Mouse (Mus musculus) stomach, postnatal 0 days (tissue): ENCODE measurements around the gene Prkce. TPM values are rescaled to one million over a fixed set of nuclear protein-coding genes. Genes with fewer than 3 reads are reported as not detected.

ENCODE experiments used
- ATAC-seq: fragments of 200-750 bp; cut with Nextera tagmentation; 2 replicates; pipeline ENCODE4 v1.8.0; 2017; ENCODE audit not compliant: low FRiP score, low TSS enrichment
- DNase-seq: peaks from one replicate; pipeline ENCODE4 v3.0.0-alpha.2; 2016; ENCODE audit warnings: low spot score
- H3K27ac ChIP-seq: fragments of 300-500 bp; sonication (generic); replicated peaks from 2 replicates; pipeline ENCODE4 v1.5.1; 2014; ENCODE audit warnings: mild to moderate bottlenecking, control low read depth
- H3K27me3 ChIP-seq: fragments of 300-500 bp; sonication (generic); 2 replicates; pipeline ENCODE4 v1.6.1; 2014; ENCODE audit warnings: low read length; ENCODE audit not compliant: control insufficient read depth, insufficient read depth
- H3K36me3 ChIP-seq: fragments of 300-500 bp; sonication (generic); 2 replicates; pipeline ENCODE4 v1.6.1; 2014; ENCODE audit warnings: low read length, mixed read lengths; ENCODE audit not compliant: control insufficient read depth, insufficient read depth
- H3K4me1 ChIP-seq: fragments of 300-500 bp; sonication (generic); replicated peaks from 2 replicates; pipeline ENCODE4 v1.6.1; 2014; ENCODE audit warnings: antibody characterized with exemption; ENCODE audit not compliant: control insufficient read depth, insufficient read depth
- H3K4me2 ChIP-seq: fragments of 300-500 bp; sonication (generic); replicated peaks from 2 replicates; pipeline ENCODE4 v1.6.1; 2014; ENCODE audit warnings: low read depth, mild to moderate bottlenecking, control low read depth, moderate library complexity
- H3K4me3 ChIP-seq: fragments of 300-500 bp; sonication (generic); 2 replicates; pipeline ENCODE4 v1.5.1; 2014; ENCODE audit warnings: low read depth, low read length, control low read depth
- H3K9ac ChIP-seq: fragments of 300-500 bp; sonication (generic); 2 replicates; pipeline ENCODE4 v1.6.1; 2014; ENCODE audit warnings: mild to moderate bottlenecking, low read length, control low read depth, mixed read lengths
- H3K9me3 ChIP-seq: fragments of 300-500 bp; sonication (generic); 2 replicates; pipeline ENCODE4 v1.6.1; 2016; ENCODE audit warnings: low read length; ENCODE audit not compliant: control insufficient read depth
- CTCF ChIP-seq: IDR thresholded peaks from 2 replicates; pipeline ENCODE4 v1.5.1; 2016; ENCODE audit warnings: antibody characterized with exemption, low read depth, mild to moderate bottlenecking, moderate library complexity
- EP300 ChIP-seq: optimal IDR thresholded peaks from 2 replicates; pipeline ENCODE3; 2016; ENCODE audit warnings: antibody characterized with exemption
- WGBS: fragments of 180-500 bp; shearing (Covaris S2); extraction: QIAGEN DNeasy Blood & Tissue Kit; methylation state at CpG from one replicate; pipeline ENCODE4 v1.1.7; 2014; 5-methylcytosine and 5-hydroxymethylcytosine counted together
- polyA plus RNA-seq: library from polyadenylated mRNA; unstranded; fragments of >200 nt; fragmentation: Nextera tagmentation; extraction: Ambion mirVana; gene quantifications from 2 replicates; pipeline ENCODE4 v1.2.1, GENCODE M21; 2015

The Prkce gene
- polyA plus RNA-seq, 1 experiment from 2014 or later = 3.4 TPM

GRCm38 (mm10) chr17:86503208-86503897, 335.8 kb downstream of the Prkce start:
- no peak for DNase-seq
- H3K9me3 ChIP-seq = no peaks in the 10 kb centered on the region
- no peak overlapping the region for H3K4me3 ChIP-seq
- H3K4me1 ChIP-seq = 0 out of 2 replicates have a peak, but pooled peaks cover 2% of the 10 kb centered on the region
- no peaks in the 10 kb centered on the region for H3K27me3 ChIP-seq
- no peak overlapping the region for H3K27ac ChIP-seq
- TF ChIP-seq CTCF (no peak), EP300 (no peak)
- H3K4me2 ChIP-seq = no peak overlapping the region
- WGBS = 91% methylated on average over 9 of the region's 9 CpGs
- no peak overlapping the region for H3K9ac ChIP-seq
- ATAC-seq = no peak
- H3K36me3 ChIP-seq = no peaks in the 10 kb centered on the region

- H3K36me3 ChIP-seq = no peaks in the 10 kb centered on the region
- H3K9me3 ChIP-seq = no peaks in the 10 kb centered on the region
- WGBS = 64% methylated on average over 8 of the region's 8 CpGs
- no peak within 1 kb of the TSS for H3K9ac ChIP-seq
- no peak within 1 kb of the TSS for H3K4me3 ChIP-seq
- no peaks in the 10 kb centered on the region for H3K27me3 ChIP-seq
- TF ChIP-seq CTCF = no peak
- 0 out of 2 replicates have a peak within 1 kb of the TSS, but pooled peaks have one; percentile 1 for H3K27ac ChIP-seq
- H3K4me1 ChIP-seq = 0 out of 2 replicates have a peak, but pooled peaks cover 2% of the 10 kb centered on the region
- H3K4me2 ChIP-seq = no peak within 1 kb of the TSS
- no peak for DNase-seq
- ATAC-seq = no peak
Observed at GRCm38 (mm10) chr17:86505183-86505631, 337.6 kb downstream of the Prkce start, which contains the start of gene Gm10309. TSS of gene Gm10309 (minus strand) at chr17:86505232.

DNA sequence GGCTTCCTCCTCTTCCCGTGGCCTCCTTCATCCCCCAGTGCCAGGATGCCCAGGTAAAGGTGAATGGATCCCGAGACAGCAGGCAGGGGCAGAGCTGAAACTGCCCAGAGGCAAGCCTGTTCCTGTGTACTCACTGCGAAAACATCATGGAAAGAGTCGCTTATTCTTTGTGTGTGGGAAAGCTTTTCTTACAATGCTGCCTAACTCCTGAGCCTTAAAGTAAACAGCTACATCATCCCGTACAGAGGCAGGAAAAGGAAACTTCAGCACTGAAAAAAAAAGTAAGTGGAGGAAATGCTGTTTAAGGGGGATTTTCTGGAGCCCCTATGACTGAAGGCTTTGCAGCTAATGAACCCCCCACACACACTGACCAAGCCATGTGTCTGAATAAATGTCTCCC, 339.3 kb downstream of the Prkce start:
- peak overlapping the region; percentile 61; the same call in 1 of the 2 replicates for H3K27ac ChIP-seq
- H3K9me3 ChIP-seq = no peaks in the 10 kb centered on the region
- H3K27me3 ChIP-seq = no peaks in the 10 kb centered on the region
- DNase-seq = no peak
- no peak for TF ChIP-seq EP300
- TF ChIP-seq CTCF = no peak
- ATAC-seq = no peak
- WGBS = 25% methylated on average over 5 of the region's 5 CpGs
- 0 out of 2 replicates have a peak, but pooled peaks cover 2% of the 10 kb centered on the region for H3K4me1 ChIP-seq
- no peak overlapping the region for H3K4me3 ChIP-seq
- H3K9ac ChIP-seq = no peak overlapping the region
- H3K36me3 ChIP-seq = no peaks in the 10 kb centered on the region
- H3K4me2 ChIP-seq = 0 out of 2 replicates have a peak overlapping the region, but pooled peaks have one; percentile 17

- DNase-seq = no peak
- 58% methylated on average over 19 of the region's 19 CpGs for WGBS
- ATAC-seq = peak; percentile 29; the same call in 1 of the 2 replicates
- Histone ChIP-seq H3K9ac (no peak overlapping the region), H3K4me1 (0 out of 2 replicates have a peak, but pooled peaks cover 2% of the 10 kb centered on the region), H3K4me3 (no peak overlapping the region), H3K27me3 (no peaks in the 10 kb centered on the region), H3K9me3 (no peaks in the 10 kb centered on the region), H3K27ac (peak overlapping the region; percentile 41; the same call in 1 of the 2 replicates), H3K36me3 (no peaks in the 10 kb centered on the region), H3K4me2 (no peak overlapping the region)
- no peak for TF ChIP-seq CTCF
- TF ChIP-seq EP300 = no peak
Observed at GRCm38 (mm10) chr17:86507342-86508211, 340.0 kb downstream of the Prkce start.

DNA sequence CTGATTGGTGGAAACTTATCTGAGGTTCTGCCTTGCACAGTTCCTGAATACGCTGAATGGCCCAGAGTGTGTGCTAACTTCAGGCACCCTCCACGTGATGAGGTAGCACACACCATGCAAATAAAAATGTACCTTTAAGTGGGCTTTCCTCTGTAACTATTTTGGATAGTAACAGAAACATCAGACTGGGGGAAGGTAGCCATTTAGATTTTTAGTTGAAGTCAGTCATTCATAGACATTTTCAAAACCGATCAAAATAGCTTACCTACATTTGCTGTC, 340.6 kb downstream of the Prkce start:
- ATAC-seq (no peak), DNase-seq (no peak)
- 90% methylated on average over 3 of the region's 3 CpGs for WGBS
- Histone ChIP-seq H3K4me3 (no peak overlapping the region), H3K4me1 (0 out of 2 replicates have a peak, but pooled peaks cover 2% of the 10 kb centered on the region), H3K36me3 (no peaks in the 10 kb centered on the region), H3K9ac (no peak overlapping the region), H3K27me3 (no peaks in the 10 kb centered on the region), H3K9me3 (no peaks in the 10 kb centered on the region), H3K4me2 (no peak overlapping the region), H3K27ac (no peak overlapping the region)
- TF ChIP-seq CTCF (no peak), EP300 (no peak)

GRCm38 (mm10) chr17:86509871-86510270, 342.3 kb downstream of the Prkce start:
- H3K4me1 ChIP-seq = 0 out of 2 replicates have a peak, but pooled peaks cover 2% of the 10 kb centered on the region
- H3K36me3 ChIP-seq = no peaks in the 10 kb centered on the region
- ATAC-seq = no peak
- no peak overlapping the region for H3K27ac ChIP-seq
- no peak overlapping the region for H3K4me3 ChIP-seq
- no peaks in the 10 kb centered on the region for H3K9me3 ChIP-seq
- DNase-seq = no peak
- H3K27me3 ChIP-seq = no peaks in the 10 kb centered on the region
- H3K9ac ChIP-seq = no peak overlapping the region
- 53% methylated on average over 5 of the region's 5 CpGs for WGBS
- TF ChIP-seq CTCF (no peak), EP300 (no peak)
- no peak overlapping the region for H3K4me2 ChIP-seq
